ENCODE assay signal across 19 mouse cellular contexts in genomic region chr2:105372727-105373126, GRCm38 (mm10). TPM values are rescaled to one million over a fixed set of nuclear protein-coding genes. Genes with fewer than 3 reads are reported as not detected.
DNase-seq lines count a peak whose midpoint lies in the region; ATAC-seq and TF ChIP-seq lines count a peak whose summit lies in the region.
"Had no signal": no experiment of that assay in that cellular context is flagged by ENCODE, and none has a peak within 500 bp of the region (broad histone marks: within the 10 kb centered on the region; RNA-seq: fewer than 3 reads in every experiment).

No protein-coding gene starts in this region.

- H3K9ac ChIP-seq in CH12.LX (ENCODE audit: insufficient read depth, low read depth): no peak overlapping the region
- no peak overlapping the region for H3K9ac ChIP-seq in midbrain, embryonic 15.5 days
- H3K9ac ChIP-seq: hindbrain, embryonic 14.5 days; neural tube, embryonic 15.5 days had no signal

- no peaks in the 10 kb centered on the region for H3K9me3 ChIP-seq in CH12.LX (replicated peaks; ENCODE audit: low read length)
- H3K9me3 ChIP-seq in midbrain, embryonic 15.5 days: no peaks in the 10 kb centered on the region
- H3K9me3 ChIP-seq: neural tube, embryonic 15.5 days had no signal

- DNase-seq in A20 (ENCODE audit: low read depth, low spot score): peak; percentile 61
- peak; percentile 43 for DNase-seq in CH12.LX (ENCODE audit: extremely low read depth)
- DNase-seq in kidney, adult 9 months: peak; percentile 59
- peak; percentile 48 to 56 for DNase-seq in kidney, postnatal 36 days
- DNase-seq in T-cell, adult 2 months (ENCODE audit: low spot score): no peak
- no peak for DNase-seq in ovary, adult 18-20 months (ENCODE audit: low spot score)
- DNase-seq: adrenal gland, adult 8-10 months; cerebellum, adult 11 months; cerebellum, postnatal 25 days; gastrocnemius, adult 2 months; heart, adult 18-20 months; lung, postnatal 10 days; right cerebral cortex, adult 18-20 months had no signal

- H3K4me3 ChIP-seq in CH12.LX (replicated peaks in 1 of 3; ENCODE audit: low read depth in 2 of 3, low read length in 2 of 3, poor library complexity in 1 of 3): no peak overlapping the region
- H3K4me3 ChIP-seq in midbrain, embryonic 15.5 days: no peak overlapping the region
- H3K4me3 ChIP-seq: gastrocnemius, adult 2 months; neural tube, embryonic 15.5 days had no signal

- no peak for ATAC-seq in midbrain, embryonic 15.5 days (replicated peaks)
- ATAC-seq: CD4-positive, CD25-positive, alpha-beta regulatory T cell, adult 4 months; forebrain, embryonic 16.5 days; intestine, postnatal 0 days had no signal

- H3K36me3 ChIP-seq in CH12.LX (replicated peaks in 1 of 2; ENCODE audit: control insufficient read depth in 1 of 2, insufficient read depth in 1 of 2, low read length in 1 of 2): no peaks in the 10 kb centered on the region
- H3K36me3 ChIP-seq in midbrain, embryonic 15.5 days (replicated peaks): no peaks in the 10 kb centered on the region
- H3K36me3 ChIP-seq: neural tube, embryonic 15.5 days had no signal

- no peaks in the 10 kb centered on the region for H3K27me3 ChIP-seq in CH12.LX (replicated peaks)
- peaks cover 12% of the 10 kb centered on the region for H3K27me3 ChIP-seq in midbrain, embryonic 15.5 days (replicated peaks)

- H3K4me2 ChIP-seq in CH12.LX (ENCODE audit: insufficient read depth, low read depth, poor library complexity, severe bottlenecking): peak overlapping the region; percentile 12
- no peak overlapping the region for H3K4me2 ChIP-seq in midbrain, embryonic 15.5 days
- H3K4me2 ChIP-seq: hindbrain, embryonic 14.5 days; neural tube, embryonic 15.5 days had no signal

- peak in 1 of 2 experiments; percentile 31; a peak in 2 of 4 replicates for TF ChIP-seq CTCF in CH12.LX (conservative IDR thresholded peaks at IDR 0.05 in 1 of 2, IDR thresholded peaks at IDR 0.05 in 1 of 2; ENCODE audit: low read depth in 2 of 2, low read length in 2 of 2)

- TF ChIP-seq POLR2A in CH12.LX (IDR thresholded peaks at IDR 0.05; ENCODE audit: low read depth, low read length): no peak

- TF ChIP-seq RAD21 in CH12.LX (IDR thresholded peaks at IDR 0.05; ENCODE audit: low read depth, low read length): no peak

- dilution Hi-C loops in CH12.LX (cut with MboI; ENCODE audit: extremely low pct_ligation_motif_present, extremely low pct_unique_long_range_greater_than_20kb, low sequenced_read_pairs): no loop called here

- no peak overlapping the region for H3K27ac ChIP-seq in CH12.LX (ENCODE audit: insufficient read depth, low read depth)
- no peak overlapping the region for H3K27ac ChIP-seq in midbrain, embryonic 15.5 days
- H3K27ac ChIP-seq: gastrocnemius, adult 2 months; hindbrain, embryonic 14.5 days; neural tube, embryonic 15.5 days had no signal

- peaks cover 2 to 6% of the 10 kb centered on the region in 2 experiments; a peak in 3 of 4 replicates for H3K4me1 ChIP-seq in CH12.LX (ENCODE audit: control insufficient read depth in 1 of 2, insufficient read depth in 2 of 2)
- peaks cover 11% of the 10 kb centered on the region for H3K4me1 ChIP-seq in midbrain, embryonic 15.5 days

- no peaks in the 10 kb centered on the region for H3K79me2 ChIP-seq in CH12.LX (replicated peaks; ENCODE audit: control insufficient read depth, extremely low read depth, insufficient read depth, poor library complexity, severe bottlenecking)

- in situ Hi-C loops in CH12.LX (cut with MboI; ENCODE audit: low pct_ligation_motif_present, low pct_unique_long_range_greater_than_20kb, low sequenced_read_pairs): no loop called here

- no peak for TF ChIP-seq EP300 in CH12.LX (IDR thresholded peaks at IDR 0.05; ENCODE audit: low read length)

- 82% methylated on average over 5 of the region's 5 CpGs for WGBS in midbrain, embryonic 15.5 days

TF ChIP-seq in CH12.LX, 34 proteins besides CTCF, POLR2A, EP300 and RAD21:
- TF ChIP-seq ZNF384 (IDR thresholded peaks at IDR 0.05; ENCODE audit: low read depth, low read length) (no peak), BHLHE40 (IDR thresholded peaks at IDR 0.05; ENCODE audit: low read depth, low read length) (no peak), PAX5 (IDR thresholded peaks at IDR 0.05; ENCODE audit: low read length) (no peak), SIN3A (IDR thresholded peaks at IDR 0.05; ENCODE audit: low read length) (no peak), CHD1 (IDR thresholded peaks at IDR 0.05; ENCODE audit: low read depth, low read length) (no peak), RCOR1 (conservative IDR thresholded peaks at IDR 0.05; ENCODE audit: low read depth, low read length) (no peak), USF1 (IDR thresholded peaks at IDR 0.05; ENCODE audit: low read depth, low read length) (no peak), ZC3H11A (IDR thresholded peaks at IDR 0.05; ENCODE audit: low read depth, low read length) (no peak), CHD2 (IDR thresholded peaks at IDR 0.05; ENCODE audit: low read length) (no peak), HCFC1 (IDR thresholded peaks at IDR 0.05; ENCODE audit: low read depth, low read length) (no peak), MAX (IDR thresholded peaks at IDR 0.05; ENCODE audit: low read length) (no peak), TCF12 (IDR thresholded peaks at IDR 0.05; ENCODE audit: low read depth, low read length) (no peak), ZKSCAN1 (IDR thresholded peaks at IDR 0.05; ENCODE audit: borderline replicate concordance, low read depth, low read length) (no peak), E2F4 (IDR thresholded peaks at IDR 0.05; ENCODE audit: insufficient replicate concordance, low read depth, low read length) (no peak), ZMIZ1 (IDR thresholded peaks at IDR 0.05; ENCODE audit: low read depth, low read length) (no peak), SMC3 (IDR thresholded peaks at IDR 0.05; ENCODE audit: low read depth, low read length) (no peak; the same call in 1 of the 2 replicates), ELF1 (IDR thresholded peaks at IDR 0.05; ENCODE audit: low read depth, low read length) (no peak)

RNA-seq across cellular contexts. Expression of gene Rcn1, which starts 26.4 kb away (rescaled TPM):
- total RNA-seq in CH12.LX (2012; rRNA removed) (10.3 and 10.5 TPM in 2 replicates), CH12.LX (2014; rRNA removed) (22.8 and 27.6 TPM in 2 replicates)
- polyA plus RNA-seq in CH12.LX (2012; ENCODE audit: insufficient read length, low read depth): 23.4 and 27.6 TPM in 2 replicates
- polyA plus RNA-seq in midbrain, embryonic 15.5 days (2015; fragmentation: Nextera tagmentation; extraction: Ambion mirVana): 54.3 and 57.5 TPM in 2 replicates

Comparison
In these comparisons a context has a peak if more than half of its experiments do, and no peak if none do; other contexts are left out.
1. DNase-seq: peak in A20 (single experiment), CH12.LX (single experiment), kidney, adult 9 months (single experiment) and kidney, postnatal 36 days (2 of 2); none in T-cell, adult 2 months (single experiment) and ovary, adult 18-20 months (single experiment).